Mouse (Mus musculus) olfactory bulb, adult 2 months (tissue): ENCODE measurements around the gene Nr2f1. TPM values are rescaled to one million over a fixed set of nuclear protein-coding genes. Genes with fewer than 3 reads are reported as not detected.

Experiments
- H3K27ac ChIP-seq: fragments of 200-500 bp; 2 replicates; pipeline ENCODE4 v1.5.1; 2012; ENCODE audit warnings: low read depth, low read length; ENCODE audit not compliant: insufficient read depth
- H3K4me1 ChIP-seq: fragments of 200-500 bp; 2 replicates; pipeline ENCODE4 v1.6.1; 2012; ENCODE audit warnings: low read length; ENCODE audit not compliant: control insufficient read depth, insufficient read depth
- H3K4me3 ChIP-seq: fragments of 200-500 bp; 2 replicates; pipeline ENCODE4 v1.5.1; 2012; ENCODE audit warnings: mild to moderate bottlenecking, low read depth, low read length, moderate library complexity; ENCODE audit not compliant: insufficient read depth
- CTCF ChIP-seq: fragments of 200-500 bp; IDR thresholded peaks from 2 replicates; pipeline ENCODE4 v1.5.1; 2012; ENCODE audit warnings: low read depth, mild to moderate bottlenecking, low read length, moderate library complexity; ENCODE audit not compliant: insufficient read depth
- POLR2A ChIP-seq: fragments of 200-500 bp; IDR thresholded peaks from 2 replicates; pipeline ENCODE4 v1.6.1; 2012; ENCODE audit warnings: mild to moderate bottlenecking, low read depth, low read length, moderate library complexity; ENCODE audit not compliant: insufficient read depth
- whole genome bisulfite sequencing: fragments of 180-500 bp; shearing (Covaris S2); methylation state at CpG from one replicate; pipeline ENCODE4 v1.1.7; 2018; 5-methylcytosine and 5-hydroxymethylcytosine counted together
- polyA plus RNA-seq: library from polyadenylated mRNA; stranded (reverse); fragments of >200 nt; gene quantifications from 2 replicates; pipeline ENCODE4 v1.2.4, GENCODE M21; 2012; ENCODE audit warnings: low replicate concordance; ENCODE audit not compliant: missing spikeins, insufficient read depth, insufficient read length

The Nr2f1 gene
- polyA plus RNA-seq, 1 experiment, result not detected

GRCm38 (mm10) chr13:78163087-78163958 is 36.2 kb downstream of the Nr2f1 start:
- Histone ChIP-seq H3K4me3 (peak overlapping the region; percentile 70), H3K27ac (peak overlapping the region; percentile 48; the same call in 1 of the 2 replicates), H3K4me1 (peaks cover 7% of the 10 kb centered on the region; the same call in 1 of the 2 replicates)
- TF ChIP-seq POLR2A (0 out of 2 replicates have a peak, but pooled peaks have one; percentile 10), CTCF (0 out of 2 replicates have a peak, but pooled peaks have one; percentile 18)
- under 1% methylated on average over 82 of the region's 86 CpGs for whole genome bisulfite sequencing

GRCm38 (mm10) chr13:78162149-78162548 is 37.4 kb downstream of the Nr2f1 start:
- TF ChIP-seq POLR2A, result no peak
- TF ChIP-seq CTCF, result no peak
- no peak overlapping the region for H3K27ac ChIP-seq
- H3K4me3 ChIP-seq, result no peak overlapping the region
- H3K4me1 ChIP-seq, result peaks cover 7% of the 10 kb centered on the region; the same call in 1 of the 2 replicates
- 49% methylated on average over 2 of the region's 2 CpGs for WGBS

- Histone ChIP-seq H3K27ac (no peak overlapping the region), H3K4me3 (no peak overlapping the region), H3K4me1 (no peaks in the 10 kb centered on the region)
- TF ChIP-seq CTCF (no peak), POLR2A (no peak)
- WGBS, result 84% methylated on average over 5 of the region's 5 CpGs
Observed at GRCm38 (mm10) chr13:78157465-78157864, 42.1 kb downstream of the Nr2f1 start.

Other genes with a start within 250 kb of the Nr2f1 start
- not detected in 2 replicates for gene Pou5f2, start 174.9 kb downstream of the Nr2f1 start, polyA plus RNA-seq